Mouse (Mus musculus) yolk sac, embryonic 10.5 days (tissue): ENCODE data around the gene Ubap1.

Experiments used
- DNase-seq: peaks from one replicate; pipeline ENCODE4 v3.0.0-alpha.2; 2017; ENCODE audit warnings: low spot score

Gene Ubap1

GRCm38 (mm10) chr4:41438931-41439330 is 90.1 kb downstream of the Ubap1 start:
- no peak for DNase-seq
